Mouse (Mus musculus): Measurements from ENCODE around the gene Ect2.

Gene Ect2

DNA sequence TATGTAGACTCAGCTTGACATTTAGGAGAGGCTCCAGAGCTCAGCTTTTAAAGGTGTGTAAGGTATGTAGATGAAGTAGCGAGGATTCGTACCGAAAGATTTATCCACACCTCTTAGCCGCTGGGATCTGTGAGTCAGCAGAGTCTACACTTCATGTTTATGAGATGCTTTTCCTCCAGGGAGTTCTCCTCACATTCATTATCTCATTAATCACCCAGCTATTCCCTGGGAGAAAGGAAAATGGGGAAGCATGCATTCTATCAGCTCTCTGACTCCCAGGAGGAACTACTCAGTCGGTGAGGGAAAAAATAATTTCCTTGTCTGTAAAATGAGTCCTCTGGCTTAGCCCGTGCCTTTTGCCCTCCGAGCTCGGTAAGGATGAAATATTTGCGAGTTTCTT lies 83.3 kb downstream of the Ect2 start:
- DNase-seq (ENCODE audit: low read depth, low spot score) = no peak

- DNase-seq (ENCODE audit: low read depth, low spot score) = peak; percentile 38
Observed at GRCm38 (mm10) chr3:27067206-27067605, 86.5 kb downstream of the Ect2 start.

- no peak for DNase-seq (ENCODE audit: low read depth, low spot score)
Observed at GRCm38 (mm10) chr3:27064886-27065285, 88.8 kb downstream of the Ect2 start.

DNA sequence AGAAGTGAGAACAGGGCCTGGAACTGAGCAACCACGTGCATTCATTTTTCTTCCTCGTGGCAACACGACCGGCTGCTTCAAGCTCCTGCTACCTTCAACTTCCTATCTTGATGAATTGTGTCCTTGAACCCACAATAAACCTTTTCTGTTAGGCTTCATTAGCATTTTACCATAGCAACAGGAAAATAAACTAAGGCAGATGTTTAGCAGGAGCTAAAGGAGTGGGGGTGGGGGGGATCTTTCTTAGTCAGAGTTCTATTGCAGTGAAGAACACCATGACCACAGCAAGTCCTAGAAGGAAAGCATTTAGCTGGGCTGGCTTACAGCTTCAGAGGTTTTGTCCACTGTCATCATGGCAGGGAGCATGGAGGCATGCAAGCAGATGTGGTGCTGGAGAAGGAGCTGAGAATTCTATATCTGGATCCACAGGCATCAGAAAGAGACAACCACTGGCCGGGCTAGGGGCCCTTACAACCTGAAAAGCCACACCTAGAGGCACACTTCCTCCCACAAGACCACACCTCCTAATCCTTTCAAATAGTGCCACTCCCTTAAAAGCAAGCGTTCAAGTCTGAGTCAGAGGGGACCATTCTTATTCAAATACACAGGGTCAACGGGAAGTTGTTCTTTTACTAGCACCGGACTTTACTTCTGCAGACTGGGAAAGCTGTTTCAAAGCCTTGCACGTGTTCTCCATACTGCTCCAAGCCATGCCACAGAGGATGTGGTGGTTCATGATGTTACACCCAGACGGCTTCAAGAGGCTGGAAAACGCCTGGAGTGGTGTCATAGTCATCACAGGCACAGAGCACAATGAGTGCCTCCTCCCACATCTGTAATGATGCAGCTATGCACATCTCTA lies 90.0 kb downstream of the Ect2 start:
- no peak for DNase-seq (ENCODE audit: low read depth, low spot score)

- DNase-seq (ENCODE audit: low read depth, low spot score) = no peak
Observed at GRCm38 (mm10) chr3:27060441-27060840, 93.2 kb downstream of the Ect2 start.

- DNase-seq (ENCODE audit: low read depth, low spot score) = no peak
Observed at GRCm38 (mm10) chr3:27059529-27060322, 94.0 kb downstream of the Ect2 start.

DNA sequence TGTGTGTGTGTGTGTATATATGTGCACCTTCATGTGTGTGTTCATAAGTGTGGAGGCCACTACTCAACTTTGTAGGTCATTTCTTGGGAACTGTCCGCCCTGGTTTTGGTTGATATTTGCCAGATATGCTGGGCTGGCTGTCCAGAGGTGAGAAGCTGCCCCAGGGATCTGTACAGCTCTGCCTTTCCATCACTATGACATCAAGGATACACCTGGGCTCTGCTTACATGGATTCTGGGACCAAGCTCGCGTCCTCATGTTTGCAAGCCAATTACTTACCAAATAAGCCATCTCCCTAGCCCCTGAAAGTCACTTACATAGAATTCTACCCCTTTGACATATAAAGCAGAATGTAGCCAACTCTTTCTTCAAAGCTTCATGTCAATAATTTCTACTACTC lies 98.2 kb downstream of the Ect2 start:
- DNase-seq (ENCODE audit: low read depth, low spot score) = no peak

DNA sequence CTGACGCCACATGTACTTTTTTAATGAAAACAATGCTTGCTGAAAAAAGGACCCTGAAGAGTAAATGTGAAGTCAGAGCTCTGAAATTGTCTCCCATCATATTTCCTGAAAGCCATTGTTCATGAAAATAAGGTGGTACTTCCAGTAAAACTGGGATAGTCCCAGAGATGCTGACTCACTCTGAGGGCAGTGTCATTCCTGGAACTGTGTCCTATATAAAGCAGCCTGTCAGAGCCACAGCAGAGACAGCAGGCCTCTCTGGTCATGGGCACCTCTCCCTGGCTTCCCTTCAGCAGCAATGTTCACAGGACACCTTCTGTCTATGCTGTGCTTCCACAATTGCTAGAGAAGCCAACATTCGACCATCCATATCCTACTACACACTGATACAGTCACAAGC lies 98.9 kb downstream of the Ect2 start:
- DNase-seq (ENCODE audit: low read depth, low spot score) = no peak
